Mouse (Mus musculus) liver, embryonic 14.5 days (tissue): ENCODE results near the gene Vil1.

Experiments
- CTCF ChIP-seq: IDR thresholded peaks from 2 replicates; pipeline ENCODE4 v1.5.1; 2016; ENCODE audit warnings: antibody characterized with exemption, low read depth, control low read depth
- EP300 ChIP-seq: IDR thresholded peaks from 2 replicates; pipeline ENCODE4 v1.6.1; 2016; ENCODE audit warnings: antibody characterized with exemption, low read depth

DNA sequence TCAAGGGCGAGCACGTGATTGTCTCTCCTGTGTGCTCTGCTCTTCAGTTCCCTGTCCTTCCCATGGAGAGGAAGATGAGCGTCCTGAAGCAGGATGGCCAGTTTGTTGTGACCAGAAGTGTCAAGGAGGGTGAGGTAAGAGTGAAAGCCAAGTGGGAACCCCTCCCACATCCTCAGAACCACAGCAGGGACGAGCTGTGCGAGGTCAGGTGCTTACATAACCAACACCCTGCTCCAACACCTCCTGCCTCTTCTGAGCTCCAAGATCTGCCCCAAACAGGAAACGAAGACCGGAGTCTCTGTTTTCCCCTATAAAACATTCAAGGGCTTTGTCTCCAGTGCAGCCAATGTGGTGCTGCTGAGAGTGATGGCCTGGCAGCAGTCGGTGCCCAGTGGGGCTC lies 44.9 kb upstream of the Vil1 start:
- TF ChIP-seq CTCF (no peak), EP300 (no peak)
